Mouse (Mus musculus) hindbrain, embryonic 15.5 days (tissue): ENCODE measurements around the gene 5730522E02Rik. TPM values are rescaled to one million over a fixed set of nuclear protein-coding genes. Genes with fewer than 3 reads are reported as not detected.

Source experiments
- ATAC-seq: fragments of 200-750 bp; cut with Nextera tagmentation; 2 replicates; pipeline ENCODE4 v1.8.0; 2017; ENCODE audit warnings: low read depth, moderate number of reproducible peaks, moderate TSS enrichment; ENCODE audit not compliant: low FRiP score
- H3K27ac ChIP-seq: fragments of 300-500 bp; sonication (generic); replicated peaks from 2 replicates; pipeline ENCODE4 v1.5.1; 2015; ENCODE audit warnings: mild to moderate bottlenecking, inconsistent platforms
- H3K27me3 ChIP-seq: fragments of 300-500 bp; sonication (generic); 2 replicates; pipeline ENCODE4 v1.6.1; 2015; ENCODE audit warnings: control low read depth, inconsistent platforms
- H3K36me3 ChIP-seq: fragments of 300-500 bp; sonication (generic); 2 replicates; pipeline ENCODE4 v1.6.1; 2015; ENCODE audit warnings: control low read depth, inconsistent platforms
- H3K4me1 ChIP-seq: fragments of 300-500 bp; sonication (generic); replicated peaks from 2 replicates; pipeline ENCODE4 v1.6.1; 2015; ENCODE audit warnings: control low read depth, inconsistent platforms
- H3K4me2 ChIP-seq: fragments of 300-500 bp; sonication (generic); 2 replicates; pipeline ENCODE4 v1.6.1; 2015; ENCODE audit warnings: moderate library complexity, mild to moderate bottlenecking, inconsistent platforms
- H3K4me3 ChIP-seq: fragments of 300-500 bp; sonication (generic); 2 replicates; pipeline ENCODE4 v1.5.1; 2015; ENCODE audit warnings: mild to moderate bottlenecking, inconsistent platforms
- H3K9ac ChIP-seq: fragments of 300-500 bp; sonication (generic); 2 replicates; pipeline ENCODE4 v1.6.1; 2015; ENCODE audit warnings: inconsistent platforms
- H3K9me3 ChIP-seq: fragments of 300-500 bp; sonication (generic); 2 replicates; pipeline ENCODE4 v1.6.1; 2016; ENCODE audit warnings: control low read depth, inconsistent platforms
- WGBS: fragments of 180-500 bp; shearing (Covaris S2); methylation state at CpG from one replicate; pipeline ENCODE4 v1.1.7; 2015; 5-methylcytosine and 5-hydroxymethylcytosine counted together
- polyA plus RNA-seq: library from polyadenylated mRNA; unstranded; fragments of >200 nt; fragmentation: Nextera tagmentation; extraction: Ambion mirVana; gene quantifications from 2 replicates; pipeline ENCODE4 v1.2.1, GENCODE M21; 2015

The 5730522E02Rik gene
- polyA plus RNA-seq, 1 experiment from 2014 or later = 13.9 TPM

DNA sequence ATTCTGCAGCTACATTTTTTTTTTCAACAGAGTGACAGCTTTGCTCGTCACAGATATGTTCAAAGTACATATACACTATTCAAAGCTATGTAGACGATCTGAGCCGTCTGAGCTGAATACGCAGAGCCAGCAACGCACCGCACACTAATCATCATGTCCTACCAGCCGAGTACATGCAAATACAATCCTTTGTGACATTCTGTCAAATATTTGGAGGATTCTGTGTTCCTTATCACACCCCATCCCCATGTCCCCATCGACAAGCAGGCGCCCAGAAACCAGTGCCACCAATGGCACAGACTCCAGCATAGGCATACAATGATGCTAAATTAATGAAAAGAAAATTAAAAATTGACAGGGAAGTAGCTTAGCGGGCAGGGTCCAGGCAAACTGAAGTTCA, 356.3 kb downstream of the 5730522E02Rik start:
- Histone ChIP-seq H3K9me3 (no peaks in the 10 kb centered on the region), H3K9ac (0 out of 2 replicates have a peak overlapping the region, but pooled peaks have one; percentile 16), H3K27ac (peak overlapping the region; percentile 82), H3K4me3 (no peak overlapping the region), H3K36me3 (no peaks in the 10 kb centered on the region), H3K4me1 (peaks cover 38% of the 10 kb centered on the region), H3K4me2 (no peak overlapping the region), H3K27me3 (no peaks in the 10 kb centered on the region)
- no peak for ATAC-seq
- 29% methylated on average over 10 of the region's 10 CpGs for WGBS

DNA sequence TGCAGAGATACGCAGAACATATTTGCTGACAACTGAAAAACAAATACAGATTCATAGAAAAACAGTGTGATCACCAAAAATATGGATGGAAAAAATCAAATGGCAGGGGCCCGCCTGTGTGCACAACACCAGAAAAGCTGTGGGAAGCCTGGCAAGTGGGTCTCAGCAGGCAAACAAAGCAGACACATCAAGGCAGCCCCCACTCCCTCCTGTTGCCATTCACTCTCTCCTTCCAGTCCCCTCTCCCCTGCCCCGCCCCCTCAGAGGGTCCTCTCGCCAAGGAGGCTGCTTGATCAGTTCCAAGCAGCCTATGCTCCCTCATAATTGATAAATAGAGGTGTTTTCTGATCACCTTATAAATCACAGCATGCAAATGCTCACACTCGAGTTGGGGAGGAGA, 357.5 kb downstream of the 5730522E02Rik start:
- peak overlapping the region; percentile 53 for H3K27ac ChIP-seq
- no peaks in the 10 kb centered on the region for H3K9me3 ChIP-seq
- H3K36me3 ChIP-seq = no peaks in the 10 kb centered on the region
- no peak; the same call in 1 of the 2 replicates for ATAC-seq
- no peak overlapping the region for H3K4me2 ChIP-seq
- peaks cover 38% of the 10 kb centered on the region for H3K4me1 ChIP-seq
- WGBS = 14% methylated on average over 5 of the region's 5 CpGs
- no peak overlapping the region for H3K9ac ChIP-seq
- no peak overlapping the region for H3K4me3 ChIP-seq
- no peaks in the 10 kb centered on the region for H3K27me3 ChIP-seq

DNA sequence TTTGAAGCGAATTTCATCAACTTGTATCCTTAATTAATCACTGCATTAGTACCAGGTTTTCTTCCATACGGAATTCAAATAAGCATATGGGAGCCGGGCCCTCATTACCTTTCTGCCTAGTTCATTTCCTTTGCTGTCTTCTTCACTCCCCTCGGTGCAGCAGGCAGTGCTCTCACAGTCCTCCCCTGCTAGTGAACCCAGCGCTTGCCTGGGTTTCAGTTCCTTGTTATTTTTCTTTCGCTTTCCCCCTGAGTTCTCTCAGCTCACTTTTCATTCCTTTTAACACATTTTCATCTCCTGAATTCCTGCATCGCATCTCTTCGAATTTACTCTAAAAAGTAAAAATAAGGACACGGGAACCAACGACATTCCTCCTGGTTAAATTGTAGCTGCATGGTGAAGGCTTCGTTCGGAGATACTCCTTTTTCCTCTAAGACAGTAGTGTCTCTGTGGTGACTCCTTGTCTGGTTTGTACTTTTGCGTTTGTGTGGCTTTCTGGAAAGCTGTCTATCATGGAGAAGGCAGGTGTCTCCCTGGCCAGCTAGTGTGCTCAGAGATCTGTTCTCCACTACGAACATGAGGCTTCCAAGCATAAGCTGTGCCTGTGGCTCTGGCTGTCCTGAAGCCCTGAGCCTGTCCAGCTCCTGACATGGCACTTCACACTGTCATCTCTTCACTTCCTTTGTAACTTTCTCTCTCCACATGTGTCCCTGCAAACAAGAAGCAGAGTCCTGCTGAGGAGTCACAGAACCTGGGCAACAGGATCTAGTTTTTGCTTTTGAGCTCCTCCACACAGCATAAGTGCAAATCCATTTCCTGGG, 361.5 kb downstream of the 5730522E02Rik start:
- no peak for ATAC-seq
- WGBS = 60% methylated on average over 14 of the region's 14 CpGs

DNA sequence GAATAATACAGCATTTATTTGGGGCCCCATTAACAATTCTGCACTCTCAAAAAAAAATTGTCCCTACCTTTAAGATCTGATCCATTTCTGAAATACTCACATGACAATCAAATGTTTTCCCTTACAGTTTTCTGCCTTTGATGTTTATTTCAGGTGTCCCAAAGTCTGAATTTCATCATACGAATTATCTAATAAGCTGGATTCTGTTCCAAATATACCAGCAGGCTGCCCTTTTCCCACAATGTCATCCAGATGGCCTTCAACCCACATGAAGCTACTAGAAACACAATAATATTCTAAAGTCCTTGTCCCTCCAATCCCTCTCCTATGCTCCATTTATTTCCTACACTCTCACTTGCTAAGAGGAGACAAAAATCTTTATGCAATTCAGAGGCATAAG, 372.1 kb downstream of the 5730522E02Rik start:
- no peak overlapping the region for H3K27ac ChIP-seq
- no peak overlapping the region for H3K4me2 ChIP-seq
- no peaks in the 10 kb centered on the region for H3K36me3 ChIP-seq
- 83% methylated on average over 1 of the region's 1 CpGs for WGBS
- ATAC-seq = no peak
- no peak overlapping the region for H3K4me3 ChIP-seq
- no peaks in the 10 kb centered on the region for H3K4me1 ChIP-seq
- H3K27me3 ChIP-seq = no peaks in the 10 kb centered on the region
- no peak overlapping the region for H3K9ac ChIP-seq
- H3K9me3 ChIP-seq = no peaks in the 10 kb centered on the region

More for the DNA sequence above, 361.5 kb downstream of the 5730522E02Rik start:
- Histone ChIP-seq H3K36me3 (no peaks in the 10 kb centered on the region), H3K4me2 (no peak overlapping the region), H3K9me3 (no peaks in the 10 kb centered on the region), H3K27me3 (no peaks in the 10 kb centered on the region), H3K4me1 (peaks cover 6% of the 10 kb centered on the region), H3K27ac (no peak overlapping the region), H3K4me3 (no peak overlapping the region), H3K9ac (no peak overlapping the region)

DNA sequence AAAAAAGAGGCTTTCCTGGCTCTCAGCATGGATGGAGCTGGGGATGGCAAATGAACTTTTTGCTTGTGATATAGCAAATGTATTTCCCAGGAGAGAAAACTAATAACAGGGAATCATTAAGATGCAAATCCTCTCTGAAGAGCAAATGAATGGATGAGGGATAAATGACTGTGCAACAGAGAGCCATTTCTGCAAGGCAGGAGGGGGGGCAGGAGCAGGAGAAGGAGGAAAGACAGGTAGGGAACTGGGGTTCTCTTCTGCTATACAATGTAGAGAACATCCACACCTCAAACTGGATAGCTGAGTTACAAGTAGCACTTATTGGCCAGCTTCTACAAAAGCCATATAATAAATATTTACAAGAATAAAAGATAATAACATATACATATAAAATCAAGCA, 390.8 kb downstream of the 5730522E02Rik start:
- Histone ChIP-seq H3K27ac (no peak overlapping the region), H3K4me1 (no peaks in the 10 kb centered on the region)
- no peak for ATAC-seq

DNA sequence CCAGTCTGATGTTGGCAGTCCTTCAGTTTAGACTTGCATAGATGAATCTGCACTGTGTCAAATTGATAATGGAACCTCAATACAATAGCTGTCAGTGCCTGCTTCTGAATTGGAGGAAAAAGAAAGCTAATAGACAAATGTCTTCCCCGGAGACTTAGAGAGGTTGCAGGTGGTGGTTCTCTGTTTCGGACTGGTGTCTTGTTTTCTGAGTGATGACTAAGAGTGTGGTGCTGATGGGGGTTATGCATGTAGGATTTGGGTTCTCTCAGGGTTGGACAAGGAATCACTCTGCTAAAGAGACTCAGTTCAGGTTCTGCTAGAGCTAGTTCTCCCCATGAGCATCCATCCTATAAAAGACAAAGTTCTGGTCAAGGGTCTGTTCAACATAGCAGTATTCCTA, 397.1 kb downstream of the 5730522E02Rik start:
- ATAC-seq = no peak
- WGBS = 24% methylated on average over 2 of the region's 2 CpGs
- H3K9me3 ChIP-seq = no peaks in the 10 kb centered on the region
- H3K4me2 ChIP-seq = no peak overlapping the region
- no peak overlapping the region for H3K4me3 ChIP-seq
- no peaks in the 10 kb centered on the region for H3K36me3 ChIP-seq
- no peak overlapping the region for H3K9ac ChIP-seq
- H3K27ac ChIP-seq = no peak overlapping the region
- H3K4me1 ChIP-seq = no peaks in the 10 kb centered on the region
- H3K27me3 ChIP-seq = no peaks in the 10 kb centered on the region

More for the DNA sequence above, 390.8 kb downstream of the 5730522E02Rik start:
- H3K9ac ChIP-seq = no peak overlapping the region
- no peaks in the 10 kb centered on the region; the same call in 1 of the 2 replicates for H3K9me3 ChIP-seq
- no peaks in the 10 kb centered on the region for H3K36me3 ChIP-seq
- H3K27me3 ChIP-seq = no peaks in the 10 kb centered on the region
- no peak overlapping the region for H3K4me3 ChIP-seq
- no peak overlapping the region for H3K4me2 ChIP-seq

DNA sequence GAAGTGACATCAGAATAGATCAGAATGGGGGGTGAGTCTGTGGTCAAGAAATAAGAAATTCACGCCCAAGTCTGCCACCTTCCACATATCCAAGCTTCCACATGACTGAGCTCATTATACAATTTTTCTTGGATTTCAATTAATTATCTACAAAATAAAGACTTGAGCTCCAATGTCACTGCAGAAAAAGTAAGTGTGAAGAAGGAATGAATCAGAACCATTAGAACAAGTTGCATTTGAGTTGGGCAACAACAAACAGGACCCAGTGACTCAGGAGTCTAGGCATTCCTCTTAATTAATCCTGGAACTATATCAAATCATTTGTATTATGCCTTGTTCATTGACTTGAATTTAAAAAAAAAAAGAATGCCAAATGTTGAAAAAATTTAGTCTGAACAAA, 422.9 kb downstream of the 5730522E02Rik start:
- no peak overlapping the region for H3K9ac ChIP-seq
- no peaks in the 10 kb centered on the region for H3K9me3 ChIP-seq
- 91% methylated on average over 1 of the region's 1 CpGs for WGBS
- H3K36me3 ChIP-seq = no peaks in the 10 kb centered on the region
- no peaks in the 10 kb centered on the region for H3K27me3 ChIP-seq
- no peak overlapping the region for H3K4me3 ChIP-seq
- no peak for ATAC-seq
- no peak overlapping the region for H3K27ac ChIP-seq
- no peaks in the 10 kb centered on the region for H3K4me1 ChIP-seq
- no peak overlapping the region for H3K4me2 ChIP-seq

DNA sequence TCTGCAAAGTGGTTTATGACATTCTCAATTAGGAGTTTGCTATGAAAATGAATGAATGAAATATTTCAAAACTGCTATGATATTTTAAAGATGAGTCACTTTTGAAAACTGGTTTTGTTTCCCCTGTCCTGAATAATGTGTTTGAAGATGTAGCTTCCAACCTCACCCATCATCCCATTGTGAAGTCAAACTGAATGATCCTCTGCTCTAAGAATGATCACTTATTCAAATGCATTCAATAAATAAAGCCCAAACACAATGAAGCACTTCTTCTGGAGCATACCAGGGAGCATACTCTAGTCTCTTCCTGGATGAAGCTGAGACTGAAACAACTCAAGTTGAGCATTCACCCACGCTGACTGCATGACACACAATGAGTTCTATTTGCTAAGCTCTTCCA, 438.3 kb downstream of the 5730522E02Rik start:
- Histone ChIP-seq H3K4me2 (no peak overlapping the region), H3K9me3 (0 out of 2 replicates have a peak, but pooled peaks cover 5% of the 10 kb centered on the region), H3K9ac (no peak overlapping the region), H3K4me1 (no peaks in the 10 kb centered on the region), H3K27ac (no peak overlapping the region), H3K27me3 (no peaks in the 10 kb centered on the region), H3K4me3 (no peak overlapping the region), H3K36me3 (no peaks in the 10 kb centered on the region)
- 59% methylated on average over 1 of the region's 1 CpGs for WGBS
- no peak for ATAC-seq

DNA sequence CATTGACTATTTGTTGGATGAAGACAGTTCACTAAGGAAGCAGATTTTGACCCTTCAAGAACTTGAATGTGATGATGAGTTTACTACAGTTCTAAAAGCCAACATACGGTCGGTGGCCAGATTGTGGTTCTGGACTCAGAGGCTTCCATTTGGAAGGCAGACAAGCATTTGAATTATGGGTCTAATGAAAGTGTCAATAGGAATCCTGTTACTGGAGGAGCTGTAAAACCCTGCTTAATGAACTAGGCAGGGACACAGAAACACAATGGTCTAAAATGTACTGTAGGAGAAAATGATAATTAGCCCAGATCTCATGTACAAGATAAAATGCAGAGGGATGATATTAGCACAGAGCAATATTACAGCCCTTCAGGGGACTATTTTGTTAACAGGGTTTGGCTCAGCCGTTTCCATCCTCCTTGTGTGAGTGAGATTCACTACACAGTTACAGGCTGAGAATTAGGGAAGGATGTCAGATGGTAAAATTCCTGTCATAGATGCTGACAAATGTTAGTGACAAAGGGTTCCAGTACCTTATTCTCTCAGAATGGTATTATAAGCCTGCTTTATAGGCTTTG, 439.5 kb downstream of the 5730522E02Rik start:
- 0 out of 2 replicates have a peak, but pooled peaks cover 3% of the 10 kb centered on the region for H3K9me3 ChIP-seq
- H3K36me3 ChIP-seq = no peaks in the 10 kb centered on the region
- H3K9ac ChIP-seq = no peak overlapping the region
- H3K4me3 ChIP-seq = no peak overlapping the region
- 65% methylated on average over 3 of the region's 3 CpGs for WGBS
- H3K4me2 ChIP-seq = no peak overlapping the region
- no peaks in the 10 kb centered on the region for H3K4me1 ChIP-seq
- no peak overlapping the region for H3K27ac ChIP-seq
- no peaks in the 10 kb centered on the region for H3K27me3 ChIP-seq
- no peak for ATAC-seq

DNA sequence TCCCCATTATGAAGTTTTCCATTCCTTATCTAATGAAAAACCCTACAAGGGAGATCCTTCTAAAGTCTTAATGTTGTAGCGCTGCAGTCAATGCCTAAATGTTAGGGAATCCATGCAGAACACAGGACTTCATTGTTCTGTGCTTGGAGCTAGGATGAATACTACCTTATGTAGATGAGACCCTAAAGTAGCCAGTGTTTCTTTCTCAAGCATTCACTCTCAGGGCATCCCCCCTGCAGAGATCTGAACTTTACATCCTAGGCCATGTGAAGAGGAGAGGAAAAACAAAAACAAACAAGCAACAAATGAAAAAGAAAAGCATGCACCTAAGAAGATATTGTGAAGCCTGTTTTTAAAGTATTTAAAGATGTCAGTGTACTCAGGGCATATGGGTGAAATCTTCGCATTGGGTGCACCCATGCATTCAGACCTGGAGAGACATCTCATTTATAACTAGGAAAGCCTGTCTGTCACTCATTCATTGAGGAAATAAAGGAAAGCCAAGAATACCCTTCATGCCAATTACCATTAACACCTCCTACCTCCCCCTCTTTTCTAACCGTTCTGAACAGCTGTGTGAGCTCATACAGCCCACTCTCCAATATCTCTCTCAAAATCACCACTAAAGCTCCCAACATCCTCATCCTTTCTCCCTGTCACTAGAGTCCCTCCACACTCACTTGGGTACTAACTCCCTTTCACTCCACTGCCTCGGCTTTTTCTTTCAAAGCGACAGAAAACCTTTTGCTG, 442.8 kb downstream of the 5730522E02Rik start:
- ATAC-seq = no peak
- H3K9ac ChIP-seq = no peak overlapping the region
- H3K36me3 ChIP-seq = no peaks in the 10 kb centered on the region
- H3K4me3 ChIP-seq = no peak overlapping the region
- H3K4me1 ChIP-seq = no peaks in the 10 kb centered on the region
- no peaks in the 10 kb centered on the region for H3K9me3 ChIP-seq
- H3K27me3 ChIP-seq = no peaks in the 10 kb centered on the region
- WGBS = 20% methylated on average over 5 of the region's 5 CpGs
- no peak overlapping the region for H3K4me2 ChIP-seq
- no peak overlapping the region for H3K27ac ChIP-seq

DNA sequence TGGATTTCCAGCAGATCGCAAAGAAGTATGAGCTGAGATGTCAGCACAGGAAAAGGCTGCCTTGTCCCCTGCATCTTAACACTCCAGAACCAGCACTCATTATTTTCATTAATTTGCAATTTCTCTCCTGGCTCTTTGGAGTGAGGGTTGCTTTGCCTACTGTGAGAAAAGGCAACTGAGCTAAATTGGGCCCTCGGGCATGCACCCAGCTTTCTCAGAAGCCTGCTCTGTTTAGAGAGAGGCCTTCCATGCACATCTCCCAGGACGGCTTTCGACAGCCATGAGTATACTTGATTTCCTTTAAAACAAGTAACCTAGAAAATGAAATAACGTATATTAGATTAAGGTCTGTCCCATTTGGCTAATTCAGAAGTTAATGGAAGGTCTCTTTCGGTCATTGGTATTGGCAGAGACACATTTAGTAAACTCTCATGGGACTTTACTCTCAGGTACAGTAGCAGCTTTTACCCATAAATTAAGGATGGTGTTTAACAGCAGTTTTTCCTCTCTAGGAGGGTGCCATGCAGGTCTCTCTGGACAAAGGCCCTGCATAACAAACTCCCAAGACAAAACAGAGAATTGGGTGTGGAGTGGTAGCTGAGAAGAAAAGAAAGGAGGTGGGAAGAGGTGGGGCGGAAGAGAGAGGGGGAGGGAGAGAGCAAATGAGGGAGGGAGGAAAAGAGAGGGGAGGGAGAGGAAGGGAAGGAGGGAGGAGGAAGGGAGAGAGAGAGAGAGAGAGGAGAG, 457.2 kb downstream of the 5730522E02Rik start:
- no peak for ATAC-seq
- 71% methylated on average over 7 of the region's 7 CpGs for WGBS
- Histone ChIP-seq H3K4me1 (no peaks in the 10 kb centered on the region), H3K9me3 (no peaks in the 10 kb centered on the region), H3K27ac (no peak overlapping the region), H3K36me3 (no peaks in the 10 kb centered on the region), H3K4me2 (no peak overlapping the region), H3K9ac (no peak overlapping the region), H3K27me3 (no peaks in the 10 kb centered on the region), H3K4me3 (no peak overlapping the region)
